Mouse (Mus musculus) heart, embryonic 11.5 days (tissue): ENCODE data around the gene Sertad2. TPM values are rescaled to one million over a fixed set of nuclear protein-coding genes. Genes with fewer than 3 reads are reported as not detected.
A peak's percentile ranks its signal among the peaks of the same experiment; 100 is the strongest.

Experiments used
- ATAC-seq: fragments of 200-750 bp; cut with Nextera tagmentation; replicated peaks from 2 replicates; pipeline ENCODE4 v1.8.0; 2017; ENCODE audit warnings: moderate library complexity; ENCODE audit not compliant: insufficient number of reproducible peaks, low FRiP score, low TSS enrichment
- H3K27ac ChIP-seq: fragments of 300-500 bp; sonication (generic); 2 replicates; pipeline ENCODE4 v1.5.1; 2014; ENCODE audit warnings: mild to moderate bottlenecking, low read depth, low read length
- H3K27me3 ChIP-seq: fragments of 300-500 bp; sonication (generic); 2 replicates; pipeline ENCODE4 v1.6.1; 2014; ENCODE audit warnings: mild to moderate bottlenecking, low read length, mixed read lengths; ENCODE audit not compliant: control insufficient read depth, insufficient read depth
- H3K36me3 ChIP-seq: fragments of 300-500 bp; sonication (generic); 2 replicates; pipeline ENCODE4 v1.6.1; 2014; ENCODE audit warnings: mild to moderate bottlenecking, low read length, moderate library complexity, mixed read lengths; ENCODE audit not compliant: control insufficient read depth, insufficient read depth
- H3K4me1 ChIP-seq: fragments of 300-500 bp; sonication (generic); 2 replicates; pipeline ENCODE4 v1.6.1; 2014; ENCODE audit warnings: low read length; ENCODE audit not compliant: control insufficient read depth, insufficient read depth
- H3K4me2 ChIP-seq: fragments of 300-500 bp; sonication (generic); 2 replicates; pipeline ENCODE4 v1.6.1; 2014; ENCODE audit warnings: mild to moderate bottlenecking, moderate library complexity
- H3K4me3 ChIP-seq: fragments of 300-500 bp; sonication (generic); 2 replicates; pipeline ENCODE4 v1.5.1; 2014; ENCODE audit warnings: low read depth, low read length
- H3K9ac ChIP-seq: fragments of 300-500 bp; sonication (generic); 2 replicates; pipeline ENCODE4 v1.6.1; 2014; ENCODE audit warnings: mild to moderate bottlenecking, low read depth, low read length, moderate library complexity
- H3K9me3 ChIP-seq: fragments of 300-500 bp; sonication (generic); replicated peaks from 2 replicates; pipeline ENCODE4 v1.6.1; 2016; ENCODE audit warnings: low read length; ENCODE audit not compliant: control insufficient read depth
- WGBS: fragments of 180-500 bp; shearing (Covaris S2); extraction: QIAGEN DNeasy Blood & Tissue Kit; methylation state at CpG from one replicate; pipeline ENCODE4 v1.1.7; 2014; ENCODE audit not compliant: insufficient replicate concordance; 5-methylcytosine and 5-hydroxymethylcytosine counted together
- polyA plus RNA-seq: library from polyadenylated mRNA; unstranded; fragments of >200 nt; fragmentation: Nextera tagmentation; extraction: Ambion mirVana; gene quantifications from 2 replicates; pipeline ENCODE4 v1.2.1, GENCODE M21; 2014

Gene Sertad2
- polyA plus RNA-seq, 1 experiment from 2014 or later = 29.9 TPM

DNA sequence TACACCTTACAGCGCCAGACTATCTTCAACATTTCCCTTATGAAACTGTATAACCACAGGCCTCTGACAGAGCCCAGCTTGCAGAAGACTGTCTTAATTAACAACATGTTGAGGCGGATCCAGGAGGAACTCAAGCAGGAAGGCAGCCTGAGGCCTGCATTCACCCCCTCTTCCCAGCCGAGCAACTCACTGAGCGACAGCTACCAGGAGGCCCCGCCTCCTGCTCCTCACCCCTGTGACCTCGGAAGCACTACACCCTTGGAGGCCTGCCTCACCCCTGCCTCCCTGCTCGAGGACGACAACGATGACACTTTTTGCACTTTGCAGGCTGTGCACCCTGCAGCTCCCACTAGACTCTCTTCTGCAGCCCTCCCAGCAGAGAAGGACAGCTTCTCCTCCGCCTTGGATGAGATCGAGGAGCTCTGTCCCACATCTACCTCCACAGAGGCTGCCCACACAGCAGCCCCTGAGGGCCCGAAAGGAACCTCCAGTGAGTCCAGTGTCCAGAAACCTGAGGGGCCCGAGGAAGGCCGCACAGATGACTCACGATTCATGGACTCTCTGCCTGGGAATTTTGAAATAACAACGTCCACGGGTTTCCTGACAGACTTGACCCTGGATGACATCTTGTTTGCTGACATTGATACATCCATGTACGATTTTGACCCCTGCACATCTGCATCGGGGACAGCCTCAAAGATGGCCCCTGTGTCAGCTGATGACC lies 105.0 kb downstream of the Sertad2 start:
- H3K9ac ChIP-seq = 0 out of 2 replicates have a peak overlapping the region, but pooled peaks have one; percentile 6
- no peaks in the 10 kb centered on the region for H3K9me3 ChIP-seq
- no peak overlapping the region for H3K27ac ChIP-seq
- no peak overlapping the region for H3K4me2 ChIP-seq
- no peak overlapping the region for H3K4me3 ChIP-seq
- 60% methylated on average over 19 of the region's 19 CpGs for WGBS
- H3K27me3 ChIP-seq = no peaks in the 10 kb centered on the region
- no peak for ATAC-seq
- H3K36me3 ChIP-seq = peaks cover 9% of the 10 kb centered on the region; the same call in 1 of the 2 replicates
- H3K4me1 ChIP-seq = peaks cover 45% of the 10 kb centered on the region

DNA sequence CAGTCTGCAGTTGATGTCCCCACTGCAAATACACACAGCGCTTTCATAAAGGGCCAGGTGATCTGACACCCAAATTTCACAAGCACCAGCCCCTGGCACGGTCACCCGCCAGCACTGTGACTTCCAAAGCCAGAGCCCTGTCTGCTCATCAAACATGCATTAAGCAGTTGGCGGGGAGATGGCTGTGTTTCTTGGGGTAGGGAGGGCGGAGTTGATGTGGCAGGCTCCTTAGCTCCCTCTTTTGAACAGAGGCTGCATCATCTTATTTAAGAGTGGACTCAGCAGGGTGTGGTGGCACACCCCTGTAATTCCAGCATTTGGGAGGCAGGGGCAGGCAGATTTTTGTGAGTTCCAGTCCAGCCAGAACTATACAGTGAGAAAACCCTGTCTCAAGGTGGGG lies 106.4 kb downstream of the Sertad2 start:
- Histone ChIP-seq H3K27me3 (no peaks in the 10 kb centered on the region), H3K4me3 (no peak overlapping the region), H3K27ac (no peak overlapping the region), H3K36me3 (peaks cover 9% of the 10 kb centered on the region; the same call in 1 of the 2 replicates), H3K4me1 (peaks cover 41% of the 10 kb centered on the region), H3K9me3 (no peaks in the 10 kb centered on the region), H3K4me2 (no peak overlapping the region), H3K9ac (no peak overlapping the region)
- ATAC-seq = no peak
- 80% methylated on average over 5 of the region's 5 CpGs for WGBS

DNA sequence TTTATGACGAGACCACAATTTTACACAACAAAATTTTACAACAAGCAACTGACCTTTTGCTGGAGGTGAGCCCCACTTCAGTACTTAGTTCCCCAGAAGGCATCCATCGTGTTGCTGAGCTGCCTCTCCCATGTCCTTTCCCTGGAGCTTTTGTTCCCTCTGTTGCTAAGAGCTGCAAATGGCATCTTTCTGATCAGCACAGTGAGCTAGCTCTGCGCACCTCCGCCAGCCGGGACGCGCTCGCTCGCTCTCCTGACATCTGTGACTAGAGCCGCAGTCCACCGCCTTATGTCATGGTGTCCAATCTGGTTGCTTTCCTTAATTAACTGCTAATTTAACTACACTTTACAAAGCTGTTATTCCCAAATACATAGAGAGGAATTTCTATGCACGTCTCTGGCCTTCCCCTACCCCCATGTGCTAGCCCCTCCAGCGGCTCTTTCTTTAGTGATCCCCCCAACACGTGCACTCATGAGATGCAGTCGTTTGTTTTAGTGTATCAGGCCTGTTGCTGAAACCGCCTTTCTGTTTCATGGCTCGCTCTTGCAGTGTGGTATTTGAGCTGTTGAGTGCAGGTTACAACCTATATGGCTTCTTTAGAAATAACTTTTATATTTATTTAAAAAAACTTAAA lies 107.1 kb downstream of the Sertad2 start:
- Histone ChIP-seq H3K4me2 (no peak overlapping the region), H3K9me3 (no peaks in the 10 kb centered on the region), H3K27me3 (no peaks in the 10 kb centered on the region), H3K9ac (no peak overlapping the region), H3K4me3 (no peak overlapping the region), H3K27ac (no peak overlapping the region), H3K36me3 (peaks cover 9% of the 10 kb centered on the region; the same call in 1 of the 2 replicates), H3K4me1 (peaks cover 38% of the 10 kb centered on the region)
- ATAC-seq = no peak
- 85% methylated on average over 17 of the region's 17 CpGs for WGBS

DNA sequence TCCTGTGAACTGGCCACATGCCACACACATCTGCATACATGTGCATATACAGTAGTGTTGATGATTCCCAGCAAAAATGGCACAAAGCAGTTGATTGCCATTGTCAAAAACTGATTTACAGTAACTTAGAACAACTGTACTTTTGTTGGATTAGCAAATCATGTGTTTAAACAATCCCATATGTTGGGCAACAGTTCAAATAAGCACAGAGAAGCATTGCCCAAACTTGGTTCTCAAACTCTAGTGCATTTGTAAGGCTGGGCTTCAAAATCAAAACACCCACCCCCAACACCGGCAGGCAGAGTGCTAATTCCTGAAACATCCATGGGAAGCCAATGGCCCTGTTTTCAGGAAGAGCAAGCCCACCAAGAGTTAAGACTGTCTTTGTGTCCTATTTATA lies 108.1 kb downstream of the Sertad2 start:
- no peak overlapping the region for H3K27ac ChIP-seq

DNA sequence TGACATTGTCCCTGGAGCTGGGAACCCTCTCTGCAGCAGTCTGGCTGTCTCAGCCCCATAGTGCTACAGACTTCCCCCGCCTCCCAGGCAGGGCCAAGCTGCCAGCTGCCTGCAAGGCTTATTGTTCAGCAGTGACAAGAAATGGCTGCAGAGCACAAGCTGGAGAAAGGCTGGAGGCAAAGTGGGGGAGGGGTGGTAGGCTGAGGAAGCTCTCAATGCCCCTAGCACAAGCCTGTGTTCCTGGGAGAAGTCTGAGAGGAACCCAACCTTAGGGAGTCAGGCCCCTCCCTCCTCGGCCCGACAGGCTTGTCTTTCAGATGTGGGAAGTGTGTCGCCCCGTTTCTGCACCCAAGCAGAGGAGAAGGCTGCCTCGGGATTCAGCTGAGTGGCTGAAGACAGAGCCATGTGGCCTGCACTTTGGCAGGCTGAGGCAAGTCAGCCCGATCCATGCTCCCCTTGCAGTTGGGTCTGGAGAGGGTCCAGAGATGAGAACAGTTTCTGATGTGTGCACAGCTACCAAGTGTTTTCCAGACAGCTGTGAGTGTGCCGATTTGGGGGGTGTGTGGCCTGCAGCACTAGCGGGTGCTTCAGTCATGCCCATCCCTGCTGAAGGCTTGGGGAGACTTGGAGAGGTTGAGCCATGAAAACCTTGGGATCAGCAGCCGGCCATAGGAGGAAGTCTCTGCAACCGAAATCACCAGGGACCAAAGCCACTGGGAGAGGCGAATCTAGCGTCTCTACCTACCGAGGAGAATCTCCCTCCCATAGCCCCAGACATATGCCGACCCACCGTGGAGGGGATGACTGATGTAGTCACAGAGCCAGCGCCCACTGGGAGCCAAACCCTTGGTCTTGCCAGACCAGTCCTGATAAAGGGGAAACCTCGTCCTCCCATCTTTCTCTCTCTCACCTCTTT lies 113.0 kb downstream of the Sertad2 start:
- WGBS = 9% methylated on average over 18 of the region's 18 CpGs
- peak overlapping the region; percentile 75 for H3K27ac ChIP-seq
- peak overlapping the region; percentile 28 for H3K4me3 ChIP-seq
- H3K4me1 ChIP-seq = peaks cover 30% of the 10 kb centered on the region
- no peaks in the 10 kb centered on the region for H3K27me3 ChIP-seq
- peak; percentile 53 for ATAC-seq
- H3K36me3 ChIP-seq = no peaks in the 10 kb centered on the region
- H3K4me2 ChIP-seq = peak overlapping the region; percentile 63
- H3K9me3 ChIP-seq = no peaks in the 10 kb centered on the region
- peak overlapping the region; percentile 63 for H3K9ac ChIP-seq

More for the DNA sequence above, 108.1 kb downstream of the Sertad2 start:
- WGBS = 71% methylated on average over 1 of the region's 1 CpGs
- Histone ChIP-seq H3K36me3 (peaks cover 9% of the 10 kb centered on the region; the same call in 1 of the 2 replicates), H3K9ac (no peak overlapping the region), H3K4me2 (no peak overlapping the region), H3K9me3 (no peaks in the 10 kb centered on the region), H3K4me1 (peaks cover 43% of the 10 kb centered on the region), H3K4me3 (no peak overlapping the region), H3K27me3 (no peaks in the 10 kb centered on the region)
- no peak for ATAC-seq

DNA sequence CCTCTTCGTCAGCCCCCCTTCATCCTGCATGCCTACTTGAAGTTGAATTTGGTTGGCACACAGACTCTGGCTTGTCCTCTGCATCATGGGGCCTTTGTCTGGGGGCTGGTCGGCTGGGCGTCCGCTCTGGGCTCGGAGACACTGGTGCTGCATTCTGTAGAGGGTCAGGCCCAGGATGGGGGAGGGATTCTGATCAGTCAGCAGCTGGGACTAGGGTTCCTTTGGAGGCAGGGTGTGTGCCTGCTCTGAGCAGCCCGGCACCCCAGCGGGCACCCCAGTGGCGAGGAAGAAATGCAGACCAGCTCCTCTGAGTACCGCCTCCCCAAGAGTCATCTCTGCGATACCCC lies 113.6 kb downstream of the Sertad2 start:
- H3K36me3 ChIP-seq = no peaks in the 10 kb centered on the region
- peak overlapping the region; percentile 28 for H3K4me3 ChIP-seq
- peak overlapping the region; percentile 63 for H3K9ac ChIP-seq
- H3K4me2 ChIP-seq = peak overlapping the region; percentile 63
- peak overlapping the region; percentile 75 for H3K27ac ChIP-seq
- WGBS = 10% methylated on average over 10 of the region's 10 CpGs
- no peaks in the 10 kb centered on the region for H3K9me3 ChIP-seq
- no peak for ATAC-seq
- H3K27me3 ChIP-seq = no peaks in the 10 kb centered on the region
- H3K4me1 ChIP-seq = peaks cover 26% of the 10 kb centered on the region

DNA sequence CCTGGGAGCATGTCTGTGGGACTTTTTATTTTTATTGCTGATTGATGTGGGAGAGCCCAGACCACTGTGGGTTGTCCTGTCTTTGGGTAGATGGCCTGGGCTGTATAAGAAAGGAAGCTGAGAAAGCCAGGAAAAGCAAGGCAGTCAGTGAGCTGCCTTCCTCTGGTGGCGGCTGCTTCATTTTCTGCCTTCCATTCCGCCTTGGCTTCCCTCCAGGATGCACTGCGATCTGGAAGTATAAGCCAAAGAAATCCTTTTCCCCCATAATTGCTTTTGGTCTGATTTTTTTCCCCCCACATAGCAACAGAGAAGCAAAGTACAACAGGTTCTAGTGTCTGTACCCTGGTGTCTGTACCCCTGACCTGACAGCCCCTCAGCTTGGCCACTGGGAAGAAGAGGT lies 116.0 kb downstream of the Sertad2 start:
- Histone ChIP-seq H3K4me2 (no peak overlapping the region), H3K9me3 (no peaks in the 10 kb centered on the region), H3K4me1 (peaks cover 26% of the 10 kb centered on the region), H3K27ac (no peak overlapping the region), H3K9ac (no peak overlapping the region), H3K4me3 (no peak overlapping the region), H3K36me3 (no peaks in the 10 kb centered on the region), H3K27me3 (no peaks in the 10 kb centered on the region)
- 91% methylated on average over 3 of the region's 3 CpGs for WGBS
- no peak for ATAC-seq
